Mouse (Mus musculus): ENCODE results near the gene Sdhb.

Gene Sdhb

GRCm38 (mm10) chr4:141016311-141016710 is 55.3 kb downstream of the Sdhb start:
- DNase-seq: peak in 1 of 2 experiments; percentile 11

- peak in 1 of 2 experiments; percentile 40 for DNase-seq
Observed at GRCm38 (mm10) chr4:141017657-141018436, 56.8 kb downstream of the Sdhb start.

GRCm38 (mm10) chr4:141020220-141020619 is 59.2 kb downstream of the Sdhb start:
- DNase-seq: peak in 1 of 2 experiments; percentile 15

GRCm38 (mm10) chr4:141020811-141021613 is 60.0 kb downstream of the Sdhb start:
- DNase-seq: peak; percentile 83 to 87

DNA sequence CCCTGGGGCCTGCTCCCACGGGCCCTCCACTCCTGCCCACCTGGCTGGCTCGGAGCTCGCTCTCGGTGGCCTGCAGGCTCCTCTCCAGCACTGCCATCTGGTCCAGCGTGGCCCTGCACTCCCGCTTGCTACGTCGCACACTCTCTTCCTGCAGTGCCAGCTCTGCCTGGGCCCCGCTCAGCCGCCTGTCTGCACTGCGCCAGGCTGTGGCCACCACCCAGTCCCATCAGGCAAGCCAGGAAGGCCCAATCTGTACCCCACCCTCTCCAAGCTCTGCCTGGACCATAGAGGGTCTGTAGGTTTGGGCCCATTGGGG is 60.6 kb downstream of the Sdhb start:
- DNase-seq: peak; percentile 66 to 76

- DNase-seq: no peak
Observed at GRCm38 (mm10) chr4:141024052-141024451, 63.0 kb downstream of the Sdhb start.

DNA sequence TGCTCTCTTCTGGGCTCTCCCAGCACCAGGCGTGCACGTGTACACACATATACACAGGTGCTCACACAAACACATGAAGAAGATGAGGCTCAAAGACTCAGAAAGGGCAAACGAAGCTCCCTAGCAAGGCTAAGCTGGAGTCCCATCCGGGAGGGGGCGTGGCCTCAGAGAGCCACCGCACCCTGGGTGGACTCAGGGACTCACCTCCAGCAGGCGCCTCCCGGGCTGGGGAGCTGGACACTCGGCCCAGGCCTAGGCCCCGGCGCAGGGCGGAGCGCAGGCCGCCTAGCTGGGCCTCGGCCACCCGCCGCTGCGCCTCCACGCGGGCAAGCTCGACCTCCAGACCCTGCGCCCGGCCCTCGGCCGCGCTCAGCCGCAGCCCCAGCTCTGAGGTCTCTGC is 64.0 kb downstream of the Sdhb start:
- no peak for DNase-seq

Data from cerebellum, postnatal 10 days (tissue).